Mouse (Mus musculus) Patski (cell line): ENCODE measurements around the gene Tmem265. TPM values are rescaled to one million over a fixed set of nuclear protein-coding genes. Genes with fewer than 3 reads are reported as not detected.

Experiments used
- ATAC-seq: fragments of 100-300 bp; one replicate; pipeline ENCODE4 v1.8.0; 2021
- CTCF ChIA-PET: fragments of 350-600 bp; sonication (Branson Sonifier 250); formaldehyde crosslinking; loops from one replicate; lab custom pipeline; 2022; ENCODE audit warnings: inconsistent platforms; lab: Charles Lee
- POLR2A ChIA-PET: fragments of 350-600 bp; sonication (Branson Sonifier 250); formaldehyde crosslinking; loops from one replicate; lab custom pipeline; 2022; ENCODE audit warnings: antibody characterized with exemption, inconsistent platforms; lab: Charles Lee
- DNase-seq: peaks from one replicate; pipeline ENCODE4 v3.0.0-alpha.2; 2011; ENCODE audit warnings: low read depth, low spot score
- H3K27me3 ChIP-seq: fragments of 371-371 bp; one replicate; pipeline ENCODE4 v1.5.1; 2021
- CTCF ChIP-seq: fragments of 100-300 bp; IDR thresholded peaks from one replicate; pipeline ENCODE4 v1.5.1; 2021
- in situ Hi-C: fragments of 300-500 bp; cut with MboI; formaldehyde crosslinking; loops from 3 replicates; pipeline ENCODE4 v1.11.1; 2018; ENCODE audit warnings: low pct_unique_long_range_greater_than_20kb, mixed read lengths
- polyA plus RNA-seq: library from polyadenylated mRNA; unstranded; gene quantifications from one replicate; pipeline ENCODE4 v1.2.3, GENCODE M21; 2021

Tmem265 gene
- polyA plus RNA-seq, 1 experiment from 2014 or later, result not detected

GRCm38 (mm10) chr7:127551558-127551957 lies 9.6 kb upstream of the Tmem265 start:
- ATAC-seq (no peak), DNase-seq (no peak)
- no peaks in the 10 kb centered on the region for H3K27me3 ChIP-seq
- POLR2A ChIA-PET, result interaction anchor here (0.7 kb wide), 1 partner anchor 19 kb away, joined by 3 read pairs; no protein-coding TSS in a partner anchor
- in situ Hi-C loops, result no loop called here
- CTCF ChIA-PET, result no interaction called here
- no peak for TF ChIP-seq CTCF

GRCm38 (mm10) chr7:127560580-127560979 lies 610 bp upstream of the Tmem265 start:
- in situ Hi-C loops, result no loop called here
- POLR2A ChIA-PET, result no interaction called here
- no peak for TF ChIP-seq CTCF
- ATAC-seq (no peak), DNase-seq (no peak)
- H3K27me3 ChIP-seq, result no peaks in the 10 kb centered on the region
- CTCF ChIA-PET, result no interaction called here

DNA sequence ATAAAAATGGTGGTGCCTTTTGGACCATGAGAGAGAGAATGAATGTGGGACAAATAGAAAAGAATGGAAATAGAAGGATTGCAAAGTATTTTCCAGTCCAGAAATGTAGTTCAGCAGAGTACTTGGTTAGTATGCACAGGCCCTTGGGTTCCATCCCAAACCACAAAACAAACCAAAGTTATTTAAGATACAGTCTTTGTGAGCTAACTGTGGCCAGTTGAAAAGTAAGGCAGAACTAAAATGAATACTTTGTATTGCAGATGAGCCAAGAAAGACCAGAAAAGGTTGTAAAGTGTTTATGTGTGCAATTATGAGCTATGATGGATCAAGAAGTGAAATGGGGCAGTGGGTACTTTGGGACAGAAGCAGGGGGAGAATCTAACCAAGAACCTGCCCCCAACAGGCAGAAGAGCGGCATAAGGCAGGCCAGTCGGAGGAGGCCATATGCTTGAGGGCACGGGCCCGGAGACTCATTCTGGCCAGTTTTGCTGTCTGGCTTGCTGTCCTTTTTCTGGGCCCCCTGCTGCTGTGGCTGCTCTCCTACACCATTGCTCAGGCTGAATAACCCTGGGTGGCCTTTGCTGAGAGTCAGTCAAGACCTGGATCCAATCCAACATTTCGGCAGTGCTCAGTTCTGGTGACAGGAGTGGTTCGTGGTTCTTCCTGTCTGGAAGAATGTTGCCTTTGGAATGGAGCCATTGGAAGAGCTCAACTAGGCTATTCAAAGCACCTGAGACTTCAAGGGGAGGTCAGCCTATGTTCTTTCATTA lies 3.4 kb downstream of the Tmem265 start:
- no peaks in the 10 kb centered on the region for H3K27me3 ChIP-seq
- in situ Hi-C loops, result no loop called here
- POLR2A ChIA-PET, result no interaction called here
- TF ChIP-seq CTCF, result no peak
- ATAC-seq (peak; percentile 74), DNase-seq (peak; percentile 91)
- CTCF ChIA-PET, result interaction anchor here (1.1 to 1.9 kb wide), 3 partner anchors 21 to 51 kb away, joined by 3 to 8 read pairs (median 3); no protein-coding TSS in a partner anchor

DNA sequence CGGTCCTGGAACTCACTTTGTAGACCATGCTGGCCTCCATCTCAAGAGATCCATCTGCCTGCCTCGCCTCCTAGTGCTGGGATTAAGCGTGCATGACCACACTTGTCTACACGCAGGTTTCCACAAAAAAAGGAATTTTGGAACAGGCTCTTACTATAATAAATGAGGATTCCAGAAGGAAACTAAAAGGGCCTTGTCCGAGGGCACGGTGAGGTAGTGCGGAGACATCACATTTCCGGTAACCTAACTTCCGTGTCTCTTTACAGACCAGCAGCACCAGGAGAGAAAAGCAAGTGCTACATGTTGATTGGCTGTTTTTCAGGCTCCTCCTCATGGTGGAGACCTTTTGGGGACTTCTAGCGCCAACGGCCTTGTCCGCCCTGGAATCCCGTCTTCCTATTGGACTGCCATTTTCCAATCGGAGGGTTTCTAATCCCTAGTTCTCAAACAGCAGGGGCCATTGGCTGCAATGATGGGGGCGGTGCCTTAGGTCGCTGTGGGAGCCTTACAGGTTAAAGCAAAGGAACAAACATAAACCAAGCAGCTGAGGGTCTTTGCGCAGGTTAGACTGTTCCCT lies 11.8 kb downstream of the Tmem265 start, which contains the start of gene Phkg2:
Gene Phkg2, plus strand, starts transcription at position 446 of the 577 bp plus-strand sequence.
- peak; percentile 94 for ATAC-seq
- TF ChIP-seq CTCF, result no peak
- ChIA-PET POLR2A (no interaction called here), CTCF (no interaction called here)
- H3K27me3 ChIP-seq, result no peaks in the 10 kb centered on the region
- peak; percentile 91 for DNase-seq
- in situ Hi-C loops, result no loop called here

- no peaks in the 10 kb centered on the region for H3K27me3 ChIP-seq
- in situ Hi-C loops, result no loop called here
- no peak for TF ChIP-seq CTCF
- ChIA-PET POLR2A (no interaction called here), CTCF (no interaction called here)
- DNase-seq, result no peak
- peak; percentile 15 for ATAC-seq
Measured at GRCm38 (mm10) chr7:127573503-127574008, 12.4 kb downstream of the Tmem265 start.

DNA sequence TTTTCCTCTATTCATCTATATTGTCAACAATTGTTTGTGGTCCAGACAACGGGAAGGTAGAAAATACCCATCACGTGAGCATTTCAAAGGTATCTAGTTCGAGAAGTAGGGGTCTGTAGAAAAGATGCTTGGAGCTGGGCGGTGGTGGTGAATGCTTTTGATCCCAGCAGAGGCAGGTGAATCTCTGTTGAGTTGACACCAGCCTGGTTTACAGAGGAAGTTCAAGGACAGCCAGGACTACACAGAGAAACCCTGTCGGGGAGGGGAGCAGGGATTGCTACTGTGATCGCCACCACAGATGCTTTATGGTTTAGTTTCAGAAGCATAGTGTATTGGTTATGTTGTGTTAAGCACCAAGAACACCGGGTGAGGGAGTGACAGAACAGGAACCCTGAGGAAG lies 12.9 kb downstream of the Tmem265 start:
- H3K27me3 ChIP-seq, result no peaks in the 10 kb centered on the region
- ATAC-seq, result no peak
- in situ Hi-C loops, result no loop called here
- no peak for TF ChIP-seq CTCF
- POLR2A ChIA-PET, result no interaction called here
- CTCF ChIA-PET, result no interaction called here
- DNase-seq, result no peak

DNA sequence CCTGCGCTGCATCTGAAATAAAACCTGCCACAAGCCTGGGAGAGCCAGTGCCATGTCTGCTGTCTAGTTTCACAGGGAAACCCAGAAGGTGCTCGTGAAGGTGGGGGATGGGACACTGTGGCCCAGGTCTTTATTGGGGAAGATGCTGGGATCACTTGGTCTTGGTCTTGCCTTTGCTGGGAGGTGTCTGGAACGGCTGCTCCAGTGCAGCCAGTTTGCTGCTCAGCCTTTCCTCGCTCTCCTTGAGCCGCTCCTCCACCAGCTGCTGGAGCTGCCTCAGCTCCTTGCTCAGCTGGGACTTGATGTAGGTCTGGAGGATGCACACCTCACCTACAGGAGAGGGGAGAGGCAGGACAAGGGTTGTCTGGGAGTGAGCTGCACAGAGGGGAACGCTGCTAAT lies 22.1 kb downstream of the Tmem265 start:
- ChIA-PET CTCF (no interaction called here), POLR2A (no interaction called here)
- no peak for DNase-seq
- TF ChIP-seq CTCF, result no peak
- H3K27me3 ChIP-seq, result no peaks in the 10 kb centered on the region
- in situ Hi-C loops, result no loop called here
- no peak for ATAC-seq

DNA sequence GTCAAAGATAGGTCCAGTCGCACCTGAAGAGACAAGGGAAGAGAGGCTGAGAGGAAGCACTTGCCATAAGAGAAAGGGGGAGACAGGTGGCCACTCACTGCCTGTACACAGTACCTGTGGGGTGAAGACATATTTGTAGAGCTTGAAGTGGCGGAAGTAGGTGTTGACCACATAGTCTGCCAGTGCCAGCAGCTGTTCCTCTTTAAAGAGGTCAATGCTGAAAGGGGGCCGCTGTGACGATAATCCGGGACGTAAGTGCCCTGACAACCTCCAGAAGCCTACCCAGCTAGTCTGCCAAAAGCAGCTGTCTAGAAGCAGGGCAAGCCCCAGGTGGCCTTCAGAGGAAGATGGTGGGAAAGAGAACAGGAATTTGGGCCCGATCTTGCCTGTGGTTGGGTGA lies 23.8 kb downstream of the Tmem265 start:
- no peaks in the 10 kb centered on the region for H3K27me3 ChIP-seq
- in situ Hi-C loops, result no loop called here
- POLR2A ChIA-PET, result no interaction called here
- ATAC-seq, result no peak
- no peak for TF ChIP-seq CTCF
- DNase-seq, result no peak
- CTCF ChIA-PET, result interaction anchor here (1.1 kb wide), 1 partner anchor 77 kb away, joined by 3 read pairs; no protein-coding TSS in a partner anchor

DNA sequence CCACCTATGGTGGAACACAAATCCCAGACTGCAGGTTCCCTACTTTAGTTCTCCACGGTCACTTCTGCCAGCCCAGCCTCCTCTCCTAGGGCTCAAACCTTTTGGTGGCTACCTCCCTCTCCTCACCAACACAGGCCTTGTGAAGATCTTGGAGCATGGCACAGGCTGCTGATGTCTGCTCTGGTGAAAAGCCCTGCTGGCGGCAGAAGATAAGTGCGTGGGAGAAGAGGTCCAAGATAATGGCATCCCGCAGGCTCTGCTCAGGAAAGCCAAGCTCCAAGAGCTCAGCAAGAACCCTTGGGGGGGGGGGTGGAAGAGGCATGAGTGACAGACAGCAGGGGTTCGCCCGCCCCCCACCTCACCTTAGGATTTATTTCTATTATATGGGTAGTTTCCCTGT lies 25.0 kb downstream of the Tmem265 start:
- DNase-seq (no peak), ATAC-seq (no peak)
- ChIA-PET CTCF (no interaction called here), POLR2A (no interaction called here)
- in situ Hi-C loops, result no loop called here
- no peaks in the 10 kb centered on the region for H3K27me3 ChIP-seq
- no peak for TF ChIP-seq CTCF

GRCm38 (mm10) chr7:127587196-127587595 lies 26.0 kb downstream of the Tmem265 start:
- no peaks in the 10 kb centered on the region for H3K27me3 ChIP-seq
- POLR2A ChIA-PET, result interaction anchor here (0.6 kb wide), 1 partner anchor 122 kb away, joined by 3 read pairs; no protein-coding TSS in a partner anchor
- no peak for ATAC-seq
- DNase-seq, result no peak
- CTCF ChIA-PET, result no interaction called here
- no peak for TF ChIP-seq CTCF
- in situ Hi-C loops, result no loop called here
